Mouse (Mus musculus): ENCODE measurements around the gene Rbms2. TPM values are rescaled to one million over a fixed set of nuclear protein-coding genes. Genes with fewer than 3 reads are reported as not detected.

The Rbms2 gene
- polyA plus RNA-seq, 1 experiment from 2014 or later: 32.6 TPM

DNA sequence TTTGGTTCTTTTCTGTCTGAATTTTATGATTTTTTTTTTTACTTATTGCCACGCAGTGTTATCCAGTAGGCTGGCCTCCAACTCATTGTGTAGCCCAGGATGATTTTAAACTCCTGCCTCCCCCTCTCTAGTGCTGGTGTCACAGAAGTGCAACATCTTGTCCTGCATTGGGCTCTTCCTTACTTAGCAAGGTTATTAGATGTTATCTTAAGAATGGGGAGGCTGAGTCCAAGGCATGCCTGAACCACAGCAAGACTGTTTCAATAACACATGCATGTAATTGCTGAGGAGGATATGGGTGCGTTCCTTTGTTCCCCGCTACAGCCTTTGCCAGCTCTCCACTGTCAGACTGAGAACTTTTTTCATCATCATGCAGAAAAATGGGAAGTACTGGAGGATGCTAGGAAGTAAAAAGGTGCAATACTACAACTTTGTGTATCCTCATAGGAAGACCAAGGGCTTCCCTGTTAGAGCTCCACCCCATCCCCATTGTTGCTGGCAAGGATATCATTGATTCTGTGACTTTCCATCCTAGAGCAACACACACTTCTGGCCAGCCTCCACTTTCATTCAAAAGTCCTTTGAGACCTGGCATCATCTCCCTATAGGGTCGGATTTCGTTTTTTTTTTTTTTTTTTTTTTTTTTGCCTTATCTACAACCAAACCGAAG is 98.2 kb downstream of the Rbms2 start:
- ATAC-seq (ENCODE audit: insufficient number of reproducible peaks, insufficient read depth, low FRiP score, low read depth): no peak
- Histone ChIP-seq H3K4me3 (ENCODE audit: control insufficient read depth in 1 of 2, insufficient read depth in 1 of 2, low read depth in 1 of 2, low read length in 2 of 2) (peak overlapping the region; percentile 59 to 70; a peak in 3 of 4 replicates), H3K4me1 (ENCODE audit: control insufficient read depth in 2 of 2, insufficient read depth in 2 of 2, low read length in 2 of 2) (peaks cover 7 to 26% of the 10 kb centered on the region in 2 experiments), H3K27ac (replicated peaks in 1 of 2; ENCODE audit: control insufficient read depth in 1 of 2, insufficient read depth in 1 of 2, low read depth in 2 of 2, low read length in 2 of 2) (peak overlapping the region; percentile 90 to 96), H3K4me2 (ENCODE audit: low read length) (peak overlapping the region; percentile 69), H3K9ac (ENCODE audit: low read length) (peak overlapping the region; percentile 88), H3K36me3 (ENCODE audit: control insufficient read depth, insufficient read depth, low read length) (peaks cover 44% of the 10 kb centered on the region), H3K9me3 (ENCODE audit: control insufficient read depth, low read length) (no peaks in the 10 kb centered on the region), H3K27me3 (ENCODE audit: control insufficient read depth, insufficient read depth, low read length) (no peaks in the 10 kb centered on the region)
- WGBS: 44% methylated on average over 6 of the region's 6 CpGs

MicroRNAs within 50 kb of the gene (microRNA counts, 519-probe panel; counts per million panel counts)
- 322 counts per million, percentile 70 among the panel's probes with 10 or more counts for microRNA mmu-miR-677

Small RNA genes lying within 50 kb of the gene (microRNA-seq; reads per million reads assigned to microRNA genes)
- 33.8 reads per million, percentile 37 among the genes with 10 or more reads in this experiment for gene Mir677

Other genes with a start within 250 kb of the Rbms2 start
- gene Hsd17b6, start 172.7 kb downstream of the Rbms2 start, polyA plus RNA-seq (2014; fragmentation: Nextera tagmentation; extraction: Ambion mirVana): not detected in 2 replicates
- 44.8 and 44.9 TPM in 2 replicates for gene Prim1, start 165.1 kb downstream of the Rbms2 start, polyA plus RNA-seq (2014; fragmentation: Nextera tagmentation; extraction: Ambion mirVana)
- gene Naca, start 144.7 kb downstream of the Rbms2 start, polyA plus RNA-seq (2014; fragmentation: Nextera tagmentation; extraction: Ambion mirVana): 540 and 614 TPM in 2 replicates
- gene Ptges3, start 121.3 kb downstream of the Rbms2 start, polyA plus RNA-seq (2014; fragmentation: Nextera tagmentation; extraction: Ambion mirVana): 280 and 290 TPM in 2 replicates
- 6,412 and 6,474 TPM in 2 replicates for gene Atp5b, start 97.0 kb downstream of the Rbms2 start, polyA plus RNA-seq (2014; fragmentation: Nextera tagmentation; extraction: Ambion mirVana)
- 13.3 and 17.2 TPM in 2 replicates for gene Baz2a, start 88.7 kb downstream of the Rbms2 start, polyA plus RNA-seq (2014; fragmentation: Nextera tagmentation; extraction: Ambion mirVana)
- gene Gls2, start 14.2 kb upstream of the Rbms2 start, polyA plus RNA-seq (2014; fragmentation: Nextera tagmentation; extraction: Ambion mirVana): 0.54 and 1.1 TPM in 2 replicates
- gene Spryd4, start 31.5 kb upstream of the Rbms2 start, polyA plus RNA-seq (2014; fragmentation: Nextera tagmentation; extraction: Ambion mirVana): 44.2 and 47.6 TPM in 2 replicates
- gene Mip, start 45.5 kb upstream of the Rbms2 start, polyA plus RNA-seq (2014; fragmentation: Nextera tagmentation; extraction: Ambion mirVana): not detected in 2 replicates
- gene Timeless, start 51.8 kb upstream of the Rbms2 start, polyA plus RNA-seq (2014; fragmentation: Nextera tagmentation; extraction: Ambion mirVana): 23.6 and 25.2 TPM in 2 replicates
- 0.15 TPM in 1 of 2 replicates, not detected in the other for gene Apon, start 73.8 kb upstream of the Rbms2 start, polyA plus RNA-seq (2014; fragmentation: Nextera tagmentation; extraction: Ambion mirVana)
- not detected in 2 replicates for gene Apof, start 88.4 kb upstream of the Rbms2 start, polyA plus RNA-seq (2014; fragmentation: Nextera tagmentation; extraction: Ambion mirVana)
- gene Stat2, start 90.3 kb upstream of the Rbms2 start, polyA plus RNA-seq (2014; fragmentation: Nextera tagmentation; extraction: Ambion mirVana): 10.0 and 10.9 TPM in 2 replicates
- gene Il23a, start 118.5 kb upstream of the Rbms2 start, polyA plus RNA-seq (2014; fragmentation: Nextera tagmentation; extraction: Ambion mirVana): 3.3 and 4.3 TPM in 2 replicates
- gene Pan2, start 123.0 kb upstream of the Rbms2 start, polyA plus RNA-seq (2014; fragmentation: Nextera tagmentation; extraction: Ambion mirVana): 28.8 and 29.6 TPM in 2 replicates
- 213 and 243 TPM in 2 replicates for gene Cnpy2, start 142.2 kb upstream of the Rbms2 start, polyA plus RNA-seq (2014; fragmentation: Nextera tagmentation; extraction: Ambion mirVana)
- gene Cs, start 157.4 kb upstream of the Rbms2 start, polyA plus RNA-seq (2014; fragmentation: Nextera tagmentation; extraction: Ambion mirVana): 493 and 524 TPM in 2 replicates
- 23.5 TPM in 2 replicates for gene Coq10a, start 188.7 kb upstream of the Rbms2 start, polyA plus RNA-seq (2014; fragmentation: Nextera tagmentation; extraction: Ambion mirVana)
- gene Ankrd52, start 196.8 kb upstream of the Rbms2 start, polyA plus RNA-seq (2014; fragmentation: Nextera tagmentation; extraction: Ambion mirVana): 7.9 and 9.9 TPM in 2 replicates
- not detected in 2 replicates for gene Slc39a5, start 220.9 kb upstream of the Rbms2 start, polyA plus RNA-seq (2014; fragmentation: Nextera tagmentation; extraction: Ambion mirVana)
- gene Nabp2, start 231.2 kb upstream of the Rbms2 start, polyA plus RNA-seq (2014; fragmentation: Nextera tagmentation; extraction: Ambion mirVana): 64.5 and 66.6 TPM in 2 replicates
- 23.7 and 24.6 TPM in 2 replicates for gene Rnf41, start 231.4 kb upstream of the Rbms2 start, polyA plus RNA-seq (2014; fragmentation: Nextera tagmentation; extraction: Ambion mirVana)